Mouse (Mus musculus): ENCODE results near the gene Mon1b. TPM values are rescaled to one million over a fixed set of nuclear protein-coding genes. Genes with fewer than 3 reads are reported as not detected.
A peak's percentile ranks its signal among the peaks of the same experiment; 100 is the strongest.

The Mon1b gene
- polyA plus RNA-seq, 1 experiment, result 8.5 TPM

DNA sequence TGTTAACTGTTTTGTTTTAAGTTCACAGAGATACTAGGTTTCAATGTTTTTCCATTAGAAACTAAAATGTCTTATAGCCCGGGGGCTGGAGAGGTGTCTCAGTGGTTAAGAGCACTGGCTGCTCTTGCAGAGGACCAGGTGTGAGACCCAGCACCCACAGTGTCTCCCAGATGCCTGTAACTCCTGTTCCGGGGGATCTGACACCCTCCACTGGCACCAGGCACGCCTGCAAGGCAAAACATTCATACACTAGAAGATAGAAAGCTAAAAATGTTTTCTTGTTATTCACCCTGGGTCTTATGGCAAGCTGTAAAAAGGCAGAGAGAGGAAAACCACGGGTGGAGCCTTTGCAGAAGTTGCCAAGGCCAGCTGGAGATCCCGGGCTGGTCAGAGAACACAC, 9.8 kb downstream of the Mon1b start:
- no peaks in the 10 kb centered on the region for H3K4me1 ChIP-seq (ENCODE audit: control insufficient read depth, insufficient read depth, low read length)
- no peak overlapping the region for H3K4me3 ChIP-seq (ENCODE audit: insufficient read depth, low read length)
- TF ChIP-seq POLR2A (IDR thresholded peaks at IDR 0.05; ENCODE audit: extremely low read depth, insufficient read depth, low read length) (no peak), CTCF (IDR thresholded peaks at IDR 0.05; ENCODE audit: extremely low read depth, insufficient read depth, low read length) (no peak)
- no peak overlapping the region for H3K27ac ChIP-seq (ENCODE audit: insufficient read depth, low read length)

- no peak for TF ChIP-seq POLR2A (IDR thresholded peaks at IDR 0.05; ENCODE audit: extremely low read depth, insufficient read depth, low read length)
- no peak for TF ChIP-seq CTCF (IDR thresholded peaks at IDR 0.05; ENCODE audit: extremely low read depth, insufficient read depth, low read length)
- Histone ChIP-seq H3K27ac (ENCODE audit: insufficient read depth, low read length) (no peak overlapping the region), H3K4me3 (ENCODE audit: insufficient read depth, low read length) (no peak overlapping the region), H3K4me1 (ENCODE audit: control insufficient read depth, insufficient read depth, low read length) (no peaks in the 10 kb centered on the region)
Observed at GRCm38 (mm10) chr8:113652450-113652849, 17.1 kb downstream of the Mon1b start.

DNA sequence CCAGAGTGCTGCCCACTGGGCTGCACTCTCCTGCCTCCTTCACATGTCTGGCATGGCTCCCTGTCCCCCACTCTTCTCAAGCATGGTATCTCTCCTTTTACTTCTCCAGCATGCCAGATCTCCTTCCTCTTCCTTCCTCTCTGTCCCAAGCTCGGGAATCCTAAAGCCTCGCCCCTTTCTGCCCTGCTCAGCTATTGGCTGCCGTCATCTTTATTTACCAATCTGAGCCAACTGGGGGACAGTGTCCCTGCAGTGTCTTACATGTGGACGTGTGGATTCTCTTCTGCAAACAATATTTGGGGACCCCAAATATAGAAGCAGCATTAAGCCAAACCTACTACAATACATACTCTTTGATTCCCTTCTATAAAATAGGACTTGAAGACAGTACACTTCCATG, 17.8 kb downstream of the Mon1b start:
- H3K4me3 ChIP-seq (ENCODE audit: insufficient read depth, low read length), result no peak overlapping the region
- H3K27ac ChIP-seq (ENCODE audit: insufficient read depth, low read length), result no peak overlapping the region
- H3K4me1 ChIP-seq (ENCODE audit: control insufficient read depth, insufficient read depth, low read length), result no peaks in the 10 kb centered on the region
- TF ChIP-seq CTCF (IDR thresholded peaks at IDR 0.05; ENCODE audit: extremely low read depth, insufficient read depth, low read length) (no peak), POLR2A (IDR thresholded peaks at IDR 0.05; ENCODE audit: extremely low read depth, insufficient read depth, low read length) (no peak)

DNA sequence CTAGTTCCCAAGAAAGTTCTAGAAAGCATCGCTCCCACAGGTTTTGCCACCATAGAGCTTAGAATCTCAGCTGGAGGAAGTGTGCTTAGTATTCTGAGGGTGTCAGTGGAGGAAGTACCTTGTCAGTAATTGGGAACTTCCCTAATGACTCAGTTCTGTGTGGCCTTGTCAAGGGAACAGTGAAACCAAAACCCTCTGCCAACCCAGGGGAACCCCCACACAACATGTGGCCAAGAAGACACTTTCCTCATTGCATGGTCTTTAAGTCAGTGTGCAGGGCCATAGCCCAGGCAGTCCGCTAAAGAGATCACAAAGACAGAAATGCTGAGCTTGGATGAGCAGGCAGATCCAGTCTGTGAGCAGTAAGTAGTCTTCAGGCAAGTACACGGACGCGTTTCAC, 20.8 kb downstream of the Mon1b start:
- H3K27ac ChIP-seq (ENCODE audit: insufficient read depth, low read length), result no peak overlapping the region
- no peak overlapping the region for H3K4me3 ChIP-seq (ENCODE audit: insufficient read depth, low read length)
- H3K4me1 ChIP-seq (ENCODE audit: control insufficient read depth, insufficient read depth, low read length), result no peaks in the 10 kb centered on the region
- TF ChIP-seq POLR2A (IDR thresholded peaks at IDR 0.05; ENCODE audit: extremely low read depth, insufficient read depth, low read length) (no peak), CTCF (IDR thresholded peaks at IDR 0.05; ENCODE audit: extremely low read depth, insufficient read depth, low read length) (no peak)

DNA sequence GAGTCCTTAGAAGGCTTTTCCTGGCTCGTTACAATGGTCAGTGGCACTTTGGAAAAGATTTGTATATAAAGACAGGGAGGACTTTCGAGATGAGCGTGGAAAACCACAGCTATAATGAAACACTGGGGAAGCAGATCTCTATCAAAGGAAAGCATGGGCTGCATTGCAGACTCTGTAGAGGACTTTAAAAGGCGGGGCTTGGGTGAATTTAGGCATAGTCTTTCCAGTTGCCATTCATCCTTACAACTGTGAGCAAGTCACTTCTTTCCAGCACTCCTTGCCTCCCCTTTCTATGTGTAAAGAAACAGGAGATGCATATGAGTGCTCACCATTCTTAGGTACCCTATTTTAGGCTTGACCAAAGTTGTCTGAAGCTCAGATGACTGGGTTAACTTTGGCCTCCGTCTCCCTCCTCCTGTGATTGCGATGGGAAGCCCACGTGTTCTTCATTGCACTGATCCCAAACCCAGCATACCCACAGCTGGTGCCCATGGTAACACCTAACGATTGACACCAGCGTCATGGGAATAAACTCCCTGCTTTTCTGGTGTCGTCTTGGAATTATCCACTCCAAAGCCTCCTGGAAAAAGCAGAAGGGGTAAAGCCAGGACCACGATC, 21.4 kb downstream of the Mon1b start:
- no peak for TF ChIP-seq POLR2A (IDR thresholded peaks at IDR 0.05; ENCODE audit: extremely low read depth, insufficient read depth, low read length)
- H3K4me3 ChIP-seq (ENCODE audit: insufficient read depth, low read length), result no peak overlapping the region
- no peak overlapping the region for H3K27ac ChIP-seq (ENCODE audit: insufficient read depth, low read length)
- no peaks in the 10 kb centered on the region; the same call in 1 of the 2 replicates for H3K4me1 ChIP-seq (ENCODE audit: control insufficient read depth, insufficient read depth, low read length)

DNA sequence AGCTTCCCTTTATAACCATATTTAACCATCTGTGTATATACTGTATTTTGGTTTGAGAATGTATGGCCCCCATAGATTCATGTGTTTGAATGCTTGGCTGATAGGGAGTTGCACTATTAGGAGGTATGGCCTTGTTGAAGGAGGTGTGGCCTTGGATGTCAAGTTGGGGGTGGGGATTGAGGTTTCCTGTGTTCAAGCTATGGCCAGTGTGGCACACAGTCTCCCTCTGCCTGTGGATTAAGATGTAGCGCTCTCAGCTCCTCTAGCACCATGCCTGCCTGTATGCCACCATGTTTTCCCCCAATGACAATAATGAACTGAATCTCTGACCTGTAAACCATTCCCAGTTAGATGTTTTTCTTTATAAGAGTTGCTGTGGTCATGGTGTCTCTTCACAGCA, 24.7 kb downstream of the Mon1b start:
- Histone ChIP-seq H3K27ac (ENCODE audit: insufficient read depth, low read length) (no peak overlapping the region), H3K4me3 (ENCODE audit: insufficient read depth, low read length) (no peak overlapping the region), H3K4me1 (ENCODE audit: control insufficient read depth, insufficient read depth, low read length) (no peaks in the 10 kb centered on the region; the same call in 1 of the 2 replicates)
- TF ChIP-seq POLR2A (IDR thresholded peaks at IDR 0.05; ENCODE audit: extremely low read depth, insufficient read depth, low read length), result no peak
- no peak for TF ChIP-seq CTCF (IDR thresholded peaks at IDR 0.05; ENCODE audit: extremely low read depth, insufficient read depth, low read length)

DNA sequence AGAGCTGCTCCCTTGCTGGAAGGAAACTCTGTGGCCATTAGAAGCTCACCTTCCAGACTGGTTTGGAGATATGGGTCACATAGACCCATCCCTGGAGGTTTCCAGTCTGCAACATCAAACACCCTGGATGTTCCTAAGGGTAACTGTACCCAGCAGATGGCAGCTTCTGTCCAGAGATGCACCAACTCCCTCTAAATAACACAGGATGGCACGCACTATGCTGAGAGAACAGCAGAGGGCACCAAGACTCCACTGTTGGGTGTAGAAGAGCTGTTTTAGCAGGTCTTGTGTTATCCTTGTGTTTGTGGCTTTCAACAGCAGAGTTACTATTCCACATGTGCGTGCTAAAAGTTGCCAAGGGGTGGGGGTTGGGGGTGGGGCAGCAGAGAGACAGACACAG, 29.2 kb downstream of the Mon1b start:
- H3K27ac ChIP-seq (ENCODE audit: insufficient read depth, low read length), result no peak overlapping the region
- no peak overlapping the region for H3K4me3 ChIP-seq (ENCODE audit: insufficient read depth, low read length)
- no peaks in the 10 kb centered on the region; the same call in 1 of the 2 replicates for H3K4me1 ChIP-seq (ENCODE audit: control insufficient read depth, insufficient read depth, low read length)
- peak; percentile 100 for TF ChIP-seq CTCF (IDR thresholded peaks at IDR 0.05; ENCODE audit: extremely low read depth, insufficient read depth, low read length)
- TF ChIP-seq POLR2A (IDR thresholded peaks at IDR 0.05; ENCODE audit: extremely low read depth, insufficient read depth, low read length), result no peak

- Histone ChIP-seq H3K27ac (ENCODE audit: insufficient read depth, low read length) (no peak overlapping the region), H3K4me3 (ENCODE audit: insufficient read depth, low read length) (no peak overlapping the region), H3K4me1 (ENCODE audit: control insufficient read depth, insufficient read depth, low read length) (no peaks in the 10 kb centered on the region; the same call in 1 of the 2 replicates)
- TF ChIP-seq POLR2A (IDR thresholded peaks at IDR 0.05; ENCODE audit: extremely low read depth, insufficient read depth, low read length), result no peak
- TF ChIP-seq CTCF (IDR thresholded peaks at IDR 0.05; ENCODE audit: extremely low read depth, insufficient read depth, low read length), result no peak
Observed at GRCm38 (mm10) chr8:113665036-113665435, 29.6 kb downstream of the Mon1b start.

- Histone ChIP-seq H3K4me1 (ENCODE audit: control insufficient read depth, insufficient read depth, low read length) (no peaks in the 10 kb centered on the region; the same call in 1 of the 2 replicates), H3K27ac (ENCODE audit: insufficient read depth, low read length) (no peak overlapping the region), H3K4me3 (ENCODE audit: insufficient read depth, low read length) (no peak overlapping the region)
- no peak for TF ChIP-seq CTCF (IDR thresholded peaks at IDR 0.05; ENCODE audit: extremely low read depth, insufficient read depth, low read length)
- TF ChIP-seq POLR2A (IDR thresholded peaks at IDR 0.05; ENCODE audit: extremely low read depth, insufficient read depth, low read length), result no peak
Observed at GRCm38 (mm10) chr8:113665951-113666350, 30.6 kb downstream of the Mon1b start.

DNA sequence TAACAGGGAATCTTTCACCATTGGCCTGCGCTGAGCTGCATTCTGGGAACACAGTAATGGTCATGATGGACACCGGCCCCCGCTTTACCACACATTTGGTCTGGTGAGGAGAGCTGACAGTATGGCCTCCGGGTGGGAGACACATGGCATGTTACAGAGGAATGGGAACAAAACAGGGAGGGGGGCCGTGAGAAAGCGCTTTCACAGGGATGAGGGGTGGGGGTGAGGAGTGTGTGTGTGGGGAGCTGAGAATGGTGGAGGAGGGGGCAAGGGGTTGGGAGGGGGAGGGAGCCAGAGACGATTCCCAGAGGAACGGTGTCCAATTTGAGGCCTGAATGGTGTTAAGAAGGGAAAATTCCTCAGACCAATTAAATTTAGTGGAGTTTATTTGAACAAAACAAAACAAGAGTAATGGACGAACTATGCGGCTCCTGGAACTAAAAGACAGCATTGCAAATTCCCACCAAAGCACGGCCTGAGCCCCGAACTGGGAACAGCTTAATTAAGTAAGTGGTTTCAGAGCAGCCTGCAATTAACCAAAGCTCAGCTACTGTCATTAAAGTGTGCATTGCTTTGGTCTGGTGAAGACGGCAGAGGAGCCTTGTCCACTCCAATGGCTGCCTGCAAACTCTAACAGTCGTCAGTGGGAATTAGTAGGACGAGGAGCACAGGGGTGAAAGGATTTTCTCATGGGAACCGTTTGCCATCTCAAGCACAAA, 31.5 kb downstream of the Mon1b start:
- Histone ChIP-seq H3K27ac (ENCODE audit: insufficient read depth, low read length) (no peak overlapping the region), H3K4me1 (ENCODE audit: control insufficient read depth, insufficient read depth, low read length) (no peaks in the 10 kb centered on the region), H3K4me3 (ENCODE audit: insufficient read depth, low read length) (no peak overlapping the region)
- TF ChIP-seq POLR2A (IDR thresholded peaks at IDR 0.05; ENCODE audit: extremely low read depth, insufficient read depth, low read length) (no peak), CTCF (IDR thresholded peaks at IDR 0.05; ENCODE audit: extremely low read depth, insufficient read depth, low read length) (no peak)

Data from cortical plate, adult 2 months (tissue).